8 mouse cellular contexts compared by ENCODE assay signal in the genomic region with DNA sequence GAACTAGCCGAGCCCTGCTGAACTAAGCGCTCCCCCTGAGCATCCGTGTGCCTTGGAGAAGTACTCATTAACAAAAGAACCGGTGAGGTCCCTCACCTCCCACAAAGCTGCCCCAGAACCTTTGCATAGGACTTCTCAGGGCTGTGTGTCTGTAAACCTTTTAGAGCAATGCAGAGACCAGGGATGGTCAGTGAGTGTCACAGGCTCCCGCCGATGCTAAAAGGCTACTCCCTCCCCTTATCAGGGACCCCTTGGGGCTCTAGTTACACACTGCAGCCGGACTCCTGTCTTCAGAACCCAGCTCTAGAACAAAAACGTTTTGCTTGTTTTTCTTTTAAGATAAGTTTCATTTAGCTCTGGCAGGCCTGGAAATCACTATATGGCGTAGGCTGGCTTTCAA. TPM values are rescaled to one million over a fixed set of nuclear protein-coding genes. Genes with fewer than 3 reads are reported as not detected.
DNase-seq lines count a peak whose midpoint lies in the region; ATAC-seq and TF ChIP-seq lines count a peak whose summit lies in the region.

No protein-coding gene starts in this region.

- H3K27me3 ChIP-seq in heart, adult 2 months (ENCODE audit: control insufficient read depth, insufficient read depth, low read length) = no peaks in the 10 kb centered on the region
- no peaks in the 10 kb centered on the region for H3K27me3 ChIP-seq in ES-Bruce4 (ENCODE audit: control insufficient read depth, insufficient read depth, low read length, poor library complexity, severe bottlenecking)
- no peaks in the 10 kb centered on the region for H3K27me3 ChIP-seq in hindbrain, embryonic 11.5 days (ENCODE audit: control insufficient read depth, insufficient read depth, low read length)

- DNase-seq in heart, adult 2 months = no peak
- no peak for DNase-seq in heart, postnatal 4 days
- no peak for DNase-seq in hindbrain, embryonic 11.5 days (ENCODE audit: low spot score)
- no peak for DNase-seq in urinary bladder, adult 2 months (ENCODE audit: low spot score)
- DNase-seq in kidney, adult 8-10 months = no peak
- no peak for DNase-seq in spleen, adult 12 weeks (ENCODE audit: low spot score)

- H3K27ac ChIP-seq in heart, adult 2 months = peak overlapping the region; percentile 57; the same call in 1 of the 2 replicates
- H3K27ac ChIP-seq in ES-Bruce4 (ENCODE audit: insufficient read depth, low read length) = no peak overlapping the region
- no peak overlapping the region for H3K27ac ChIP-seq in hindbrain, embryonic 11.5 days (ENCODE audit: low read depth, low read length)

- TF ChIP-seq POLR2A in heart, adult 2 months (IDR thresholded peaks at IDR 0.05; ENCODE audit: insufficient read depth, low read depth, low read length) = no peak
- no peak for TF ChIP-seq POLR2A in ES-Bruce4 (IDR thresholded peaks at IDR 0.05; ENCODE audit: insufficient read depth, low read length)

- no peaks in the 10 kb centered on the region for H3K79me2 ChIP-seq in heart, adult 2 months (replicated peaks; ENCODE audit: control insufficient read depth, insufficient read depth, low read length)

- no peaks in the 10 kb centered on the region for H3K36me3 ChIP-seq in heart, adult 2 months (ENCODE audit: control insufficient read depth, insufficient read depth, low read length)
- peaks cover 6% of the 10 kb centered on the region; the same call in 1 of the 2 replicates for H3K36me3 ChIP-seq in ES-Bruce4 (ENCODE audit: control insufficient read depth, insufficient read depth, low read length, poor library complexity, severe bottlenecking)
- H3K36me3 ChIP-seq in hindbrain, embryonic 11.5 days (ENCODE audit: control insufficient read depth, insufficient read depth, low read length) = peaks cover 6% of the 10 kb centered on the region; the same call in 1 of the 2 replicates

- peak; percentile 1; the same call in 1 of the 2 replicates for TF ChIP-seq CTCF in heart, adult 2 months (IDR thresholded peaks at IDR 0.05)
- no peak for TF ChIP-seq CTCF in ES-Bruce4 (IDR thresholded peaks at IDR 0.05; ENCODE audit: low read depth, low read length)

- peak overlapping the region; percentile 62 for H3K9ac ChIP-seq in heart, adult 2 months (ENCODE audit: low read depth, low read length)
- peak overlapping the region; percentile 57 for H3K9ac ChIP-seq in ES-Bruce4 (ENCODE audit: low read depth, poor library complexity, severe bottlenecking)
- 0 out of 2 replicates have a peak overlapping the region, but pooled peaks have one; percentile 37 for H3K9ac ChIP-seq in hindbrain, embryonic 11.5 days (ENCODE audit: low read depth, low read length)

- peaks cover 5% of the 10 kb centered on the region for H3K4me1 ChIP-seq in heart, adult 2 months (ENCODE audit: control insufficient read depth, insufficient read depth, low read length)
- no peaks in the 10 kb centered on the region for H3K4me1 ChIP-seq in ES-Bruce4 (ENCODE audit: control insufficient read depth, insufficient read depth, low read length)
- H3K4me1 ChIP-seq in hindbrain, embryonic 11.5 days (replicated peaks; ENCODE audit: control insufficient read depth, insufficient read depth, low read length) = peaks cover 3% of the 10 kb centered on the region; the same call in 1 of the 2 replicates

- no peaks in the 10 kb centered on the region for H3K9me3 ChIP-seq in ES-Bruce4 (replicated peaks; ENCODE audit: control insufficient read depth, insufficient read depth, low read length, poor library complexity, severe bottlenecking)
- H3K9me3 ChIP-seq in hindbrain, embryonic 11.5 days (ENCODE audit: control insufficient read depth, low read length) = no peaks in the 10 kb centered on the region

- peak overlapping the region; percentile 23; the same call in 1 of the 2 replicates for H3K4me2 ChIP-seq in hindbrain, embryonic 11.5 days (replicated peaks; ENCODE audit: low read depth, low read length)

- 17% methylated on average over 9 of the region's 9 CpGs for WGBS in heart, adult 2 months
- 19% methylated on average over 9 of the region's 9 CpGs for WGBS in hindbrain, embryonic 11.5 days

- ATAC-seq in hindbrain, embryonic 11.5 days (ENCODE audit: low FRiP score) = peak; percentile 41; the same call in 1 of the 2 replicates
- ATAC-seq in megakaryocyte progenitor cell, adult 5-6 weeks (replicated peaks; ENCODE audit: poor library complexity) = peak; percentile 10; the same call in 1 of the 2 replicates

- intact Hi-C loops in heart, adult 2 months (cut with DNase I) = loop anchor here (1.0 kb wide), 1 partner anchor 66 kb away; no protein-coding TSS in a partner anchor

- TF ChIP-seq EP300 in heart, adult 2 months (IDR thresholded peaks at IDR 0.05; ENCODE audit: insufficient read depth, low read depth, low read length) = no peak
- no peak for TF ChIP-seq EP300 in ES-Bruce4 (IDR thresholded peaks at IDR 0.05; ENCODE audit: insufficient read depth, low read depth, low read length)

- peak overlapping the region; percentile 35 for H3K4me3 ChIP-seq in heart, adult 2 months
- H3K4me3 ChIP-seq in ES-Bruce4 (ENCODE audit: low read depth, low read length) = peak overlapping the region; percentile 75
- H3K4me3 ChIP-seq in hindbrain, embryonic 11.5 days (ENCODE audit: low read depth, low read length) = peak overlapping the region; percentile 61

RNA-seq across cellular contexts. Expression of gene Ndufv1, which starts 0.5 kb away (rescaled TPM):
- 1,000 to 10,000 TPM; 1,031 to 1,231 TPM for total RNA-seq in heart, adult 2 months (2021)
- polyA plus RNA-seq in heart, adult 2 months (2012; rRNA removed) = 1,078 and 1,145 TPM in 2 replicates
- 100 to 1,000 TPM; 774 to 835 TPM for total RNA-seq in heart, postnatal 4 days (2021)
- polyA plus RNA-seq in ES-Bruce4 (2011; ENCODE audit: insufficient read depth, insufficient read length, low read depth, missing spikeins) = 77.9 and 89.6 TPM in 2 replicates
- polyA plus RNA-seq in hindbrain, embryonic 11.5 days (2014; fragmentation: Nextera tagmentation; extraction: Ambion mirVana) = 188 and 201 TPM in 2 replicates
- 123 and 135 TPM in 2 replicates for total RNA-seq in megakaryocyte progenitor cell, adult 5-6 weeks (2015)
- 223 and 254 TPM in 2 replicates for total RNA-seq in megakaryocyte progenitor cell, adult 5-6 weeks (2017)
- polyA plus RNA-seq in urinary bladder, adult 2 months (2012; rRNA removed) = 157 and 167 TPM in 2 replicates

RNA-seq across cellular contexts. Expression of gene Doc2g, which starts 10.0 kb away (rescaled TPM):
- 100 to 1,000 TPM; 193 to 236 TPM for total RNA-seq in heart, adult 2 months (2021)
- 432 and 597 TPM in 2 replicates for polyA plus RNA-seq in heart, adult 2 months (2012; rRNA removed)
- 100 to 1,000 TPM; 106 to 120 TPM for total RNA-seq in heart, postnatal 4 days (2021)
- polyA plus RNA-seq in ES-Bruce4 (2011; ENCODE audit: insufficient read depth, insufficient read length, low read depth, missing spikeins) = 2.9 and 3.6 TPM in 2 replicates
- 1.5 and 1.9 TPM in 2 replicates for polyA plus RNA-seq in hindbrain, embryonic 11.5 days (2014; fragmentation: Nextera tagmentation; extraction: Ambion mirVana)
- total RNA-seq in megakaryocyte progenitor cell, adult 5-6 weeks (2015) = 1.6 and 2.9 TPM in 2 replicates
- 1.3 and 2.9 TPM in 2 replicates for total RNA-seq in megakaryocyte progenitor cell, adult 5-6 weeks (2017)
- polyA plus RNA-seq in urinary bladder, adult 2 months (2012; rRNA removed) = 9.9 and 11.1 TPM in 2 replicates

RNA-seq across cellular contexts. Expression of gene Gm49405, which starts 12.6 kb away (rescaled TPM):
- total RNA-seq in heart, adult 2 months (2021) = 1 to 10 TPM; 1.0 to 1.7 TPM
- 11.0 TPM in 2 replicates for polyA plus RNA-seq in heart, adult 2 months (2012; rRNA removed)
- total RNA-seq in heart, postnatal 4 days (2021) = 1 to 10 TPM; 1.4 to 2.4 TPM
- 2.4 and 3.0 TPM in 2 replicates for polyA plus RNA-seq in ES-Bruce4 (2011; ENCODE audit: insufficient read depth, insufficient read length, low read depth, missing spikeins)
- 1.5 and 1.6 TPM in 2 replicates for polyA plus RNA-seq in hindbrain, embryonic 11.5 days (2014; fragmentation: Nextera tagmentation; extraction: Ambion mirVana)
- 0.57 and 1.5 TPM in 2 replicates for total RNA-seq in megakaryocyte progenitor cell, adult 5-6 weeks (2015)
- 1.5 and 1.9 TPM in 2 replicates for total RNA-seq in megakaryocyte progenitor cell, adult 5-6 weeks (2017)
- 3.2 and 3.6 TPM in 2 replicates for polyA plus RNA-seq in urinary bladder, adult 2 months (2012; rRNA removed)

RNA-seq across cellular contexts. Expression of gene Nudt8, which starts 12.7 kb away (rescaled TPM):
- total RNA-seq in heart, adult 2 months (2021) = 100 to 1,000 TPM; 136 to 149 TPM
- 46.4 and 61.9 TPM in 2 replicates for polyA plus RNA-seq in heart, adult 2 months (2012; rRNA removed)
- 10 to 100 TPM; 56.6 to 63.2 TPM for total RNA-seq in heart, postnatal 4 days (2021)
- 17.3 and 20.8 TPM in 2 replicates for polyA plus RNA-seq in ES-Bruce4 (2011; ENCODE audit: insufficient read depth, insufficient read length, low read depth, missing spikeins)
- 14.6 and 19.5 TPM in 2 replicates for polyA plus RNA-seq in hindbrain, embryonic 11.5 days (2014; fragmentation: Nextera tagmentation; extraction: Ambion mirVana)
- 15.1 and 16.2 TPM in 2 replicates for total RNA-seq in megakaryocyte progenitor cell, adult 5-6 weeks (2015)
- 10.4 and 14.4 TPM in 2 replicates for total RNA-seq in megakaryocyte progenitor cell, adult 5-6 weeks (2017)
- polyA plus RNA-seq in urinary bladder, adult 2 months (2012; rRNA removed) = 5.1 and 7.5 TPM in 2 replicates

RNA-seq across cellular contexts. Expression of gene Tbx10, which starts 20.5 kb away (rescaled TPM):
- not detected for total RNA-seq in heart, adult 2 months (2021)
- 0.14 TPM in 1 of 2 replicates, not detected in the other for polyA plus RNA-seq in heart, adult 2 months (2012; rRNA removed)
- not detected for total RNA-seq in heart, postnatal 4 days (2021)
- polyA plus RNA-seq in ES-Bruce4 (2011; ENCODE audit: insufficient read depth, insufficient read length, low read depth, missing spikeins) = not detected in 2 replicates
- 0.70 and 2.3 TPM in 2 replicates for polyA plus RNA-seq in hindbrain, embryonic 11.5 days (2014; fragmentation: Nextera tagmentation; extraction: Ambion mirVana)
- total RNA-seq in megakaryocyte progenitor cell, adult 5-6 weeks (2015) = not detected in 2 replicates
- total RNA-seq in megakaryocyte progenitor cell, adult 5-6 weeks (2017) = not detected in 2 replicates
- 0.03 TPM in 1 of 2 replicates, not detected in the other for polyA plus RNA-seq in urinary bladder, adult 2 months (2012; rRNA removed)

Comparison
In these comparisons a context has a peak if more than half of its experiments do, and no peak if none do; other contexts are left out.
1. RNA of gene Doc2g, which starts 10.0 kb away (polyA plus RNA-seq): 432 to 597 TPM in heart, adult 2 months; 9.9 to 11.1 TPM in urinary bladder, adult 2 months, 2.9 to 3.6 TPM in ES-Bruce4 and 1.5 to 1.9 TPM in hindbrain, embryonic 11.5 days; every median in the first group is over 10 times any median in the second.
2. Peak in every context shown above with its lines, with median percentiles within 50 percentile points of each other: H3K4me3 ChIP-seq and H3K9ac ChIP-seq.